Mouse (Mus musculus): Measurements from ENCODE around the gene Knl1. TPM values are rescaled to one million over a fixed set of nuclear protein-coding genes. Genes with fewer than 3 reads are reported as not detected.

Knl1 gene
- polyA plus RNA-seq, 1 experiment from 2014 or later = 35.2 TPM

GRCm38 (mm10) chr2:119032191-119032590, 14.7 kb upstream of the Knl1 start:
- no peaks in the 10 kb centered on the region for H3K27me3 ChIP-seq (ENCODE audit: insufficient read depth, low read length)
- no peak for TF ChIP-seq EP300 (IDR thresholded peaks at IDR 0.05; ENCODE audit: low read depth)
- no peak for TF ChIP-seq CTCF (IDR thresholded peaks at IDR 0.05; ENCODE audit: low read depth)
- ATAC-seq (no peak), DNase-seq (no peak)
- 0 out of 2 replicates have a peak, but pooled peaks cover 4% of the 10 kb centered on the region for H3K36me3 ChIP-seq (replicated peaks; ENCODE audit: insufficient read depth, low read length)
- no peak overlapping the region for H3K27ac ChIP-seq (ENCODE audit: low read depth)
- H3K4me2 ChIP-seq (ENCODE audit: low read depth, low read length) = no peak overlapping the region
- H3K9me3 ChIP-seq (ENCODE audit: low read length) = no peaks in the 10 kb centered on the region
- H3K4me3 ChIP-seq (ENCODE audit: low read depth, low read length) = no peak overlapping the region
- H3K9ac ChIP-seq (replicated peaks) = no peak overlapping the region
- WGBS (ENCODE audit: insufficient replicate concordance) = 37% methylated on average over 4 of the region's 4 CpGs
- peaks cover 21% of the 10 kb centered on the region for H3K4me1 ChIP-seq (ENCODE audit: insufficient read depth)

GRCm38 (mm10) chr2:119034656-119035396, 12.1 kb upstream of the Knl1 start, which contains the start of gene Rpusd2:
Gene Rpusd2, plus strand, starts transcription at chr2:119034790.
- Histone ChIP-seq H3K4me1 (ENCODE audit: insufficient read depth) (peaks cover 5% of the 10 kb centered on the region), H3K4me2 (ENCODE audit: low read depth, low read length) (peak within 1 kb of the TSS; percentile 83), H3K36me3 (replicated peaks; ENCODE audit: insufficient read depth, low read length) (peaks cover 19% of the 10 kb centered on the region), H3K9me3 (ENCODE audit: low read length) (no peaks in the 10 kb centered on the region), H3K27me3 (ENCODE audit: insufficient read depth, low read length) (no peaks in the 10 kb centered on the region), H3K27ac (ENCODE audit: low read depth) (peak within 1 kb of the TSS; percentile 69), H3K4me3 (ENCODE audit: low read depth, low read length) (peak within 1 kb of the TSS; percentile 64), H3K9ac (replicated peaks) (peak within 1 kb of the TSS; percentile 73)
- ATAC-seq (peak; percentile 99), DNase-seq (peak; percentile 96)
- no peak for TF ChIP-seq EP300 (IDR thresholded peaks at IDR 0.05; ENCODE audit: low read depth)
- TF ChIP-seq CTCF (IDR thresholded peaks at IDR 0.05; ENCODE audit: low read depth) = peak; percentile 67
- under 1% methylated on average over 48 of the region's 49 CpGs for WGBS (ENCODE audit: insufficient replicate concordance)

GRCm38 (mm10) chr2:119035397-119035745, 11.5 kb upstream of the Knl1 start:
- peak overlapping the region; percentile 69 for H3K27ac ChIP-seq (ENCODE audit: low read depth)
- peak overlapping the region; percentile 83 for H3K4me2 ChIP-seq (ENCODE audit: low read depth, low read length)
- no peak for DNase-seq
- no peak for TF ChIP-seq EP300 (IDR thresholded peaks at IDR 0.05; ENCODE audit: low read depth)
- no peak for TF ChIP-seq CTCF (IDR thresholded peaks at IDR 0.05; ENCODE audit: low read depth)
- H3K9ac ChIP-seq (replicated peaks) = peak overlapping the region; percentile 73
- H3K36me3 ChIP-seq (replicated peaks; ENCODE audit: insufficient read depth, low read length) = peaks cover 19% of the 10 kb centered on the region
- no peak for ATAC-seq
- no peaks in the 10 kb centered on the region for H3K27me3 ChIP-seq (ENCODE audit: insufficient read depth, low read length)
- peaks cover 5% of the 10 kb centered on the region for H3K4me1 ChIP-seq (ENCODE audit: insufficient read depth)
- H3K9me3 ChIP-seq (ENCODE audit: low read length) = no peaks in the 10 kb centered on the region
- peak overlapping the region; percentile 64 for H3K4me3 ChIP-seq (ENCODE audit: low read depth, low read length)
- WGBS (ENCODE audit: insufficient replicate concordance) = 13% methylated on average over 7 of the region's 7 CpGs

GRCm38 (mm10) chr2:119040882-119041281, 6.0 kb upstream of the Knl1 start:
- WGBS (ENCODE audit: insufficient replicate concordance) = 46% methylated on average over 4 of the region's 4 CpGs
- no peak overlapping the region for H3K4me3 ChIP-seq (ENCODE audit: low read depth, low read length)
- H3K27me3 ChIP-seq (ENCODE audit: insufficient read depth, low read length) = no peaks in the 10 kb centered on the region
- no peaks in the 10 kb centered on the region for H3K4me1 ChIP-seq (ENCODE audit: insufficient read depth)
- no peaks in the 10 kb centered on the region for H3K9me3 ChIP-seq (ENCODE audit: low read length)
- H3K36me3 ChIP-seq (replicated peaks; ENCODE audit: insufficient read depth, low read length) = peaks cover 19% of the 10 kb centered on the region
- DNase-seq (no peak), ATAC-seq (no peak)
- H3K4me2 ChIP-seq (ENCODE audit: low read depth, low read length) = no peak overlapping the region
- no peak overlapping the region for H3K9ac ChIP-seq (replicated peaks)
- peak; percentile 70 for TF ChIP-seq CTCF (IDR thresholded peaks at IDR 0.05; ENCODE audit: low read depth)
- no peak for TF ChIP-seq EP300 (IDR thresholded peaks at IDR 0.05; ENCODE audit: low read depth)
- no peak overlapping the region for H3K27ac ChIP-seq (ENCODE audit: low read depth)

- Histone ChIP-seq H3K36me3 (replicated peaks; ENCODE audit: insufficient read depth, low read length) (no peaks in the 10 kb centered on the region), H3K27ac (ENCODE audit: low read depth) (no peak overlapping the region), H3K9ac (replicated peaks) (no peak overlapping the region), H3K9me3 (ENCODE audit: low read length) (no peaks in the 10 kb centered on the region), H3K4me3 (ENCODE audit: low read depth, low read length) (no peak overlapping the region), H3K4me2 (ENCODE audit: low read depth, low read length) (no peak overlapping the region), H3K4me1 (ENCODE audit: insufficient read depth) (peaks cover 12% of the 10 kb centered on the region), H3K27me3 (ENCODE audit: insufficient read depth, low read length) (no peaks in the 10 kb centered on the region)
- no peak for ATAC-seq
- TF ChIP-seq CTCF (IDR thresholded peaks at IDR 0.05; ENCODE audit: low read depth) = no peak
- TF ChIP-seq EP300 (IDR thresholded peaks at IDR 0.05; ENCODE audit: low read depth) = no peak
- WGBS (ENCODE audit: insufficient replicate concordance) = 76% methylated on average over 2 of the region's 2 CpGs
- DNase-seq = no peak
These were observed 1.8 kb upstream of the Knl1 start for GRCm38 (mm10) chr2:119045163-119045562.

GRCm38 (mm10) chr2:119047849-119048248, 930 bp downstream of the Knl1 start:
- Histone ChIP-seq H3K36me3 (replicated peaks; ENCODE audit: insufficient read depth, low read length) (no peaks in the 10 kb centered on the region), H3K4me3 (ENCODE audit: low read depth, low read length) (peak overlapping the region; percentile 93), H3K27ac (ENCODE audit: low read depth) (peak overlapping the region; percentile 0; the same call in 1 of the 2 replicates), H3K27me3 (ENCODE audit: insufficient read depth, low read length) (no peaks in the 10 kb centered on the region), H3K9me3 (ENCODE audit: low read length) (no peaks in the 10 kb centered on the region), H3K4me1 (ENCODE audit: insufficient read depth) (peaks cover 12% of the 10 kb centered on the region), H3K9ac (replicated peaks) (peak overlapping the region; percentile 92), H3K4me2 (ENCODE audit: low read depth, low read length) (peak overlapping the region; percentile 71)
- ATAC-seq = no peak
- TF ChIP-seq CTCF (IDR thresholded peaks at IDR 0.05; ENCODE audit: low read depth) (no peak), EP300 (IDR thresholded peaks at IDR 0.05; ENCODE audit: low read depth) (no peak)
- DNase-seq = no peak
- WGBS (ENCODE audit: insufficient replicate concordance) = 8% methylated on average over 4 of the region's 4 CpGs
